Mouse (Mus musculus): ENCODE results near the gene Art2b. TPM values are rescaled to one million over a fixed set of nuclear protein-coding genes. Genes with fewer than 3 reads are reported as not detected.

Art2b gene
- total RNA-seq, 1 experiment: not detected

- in situ Hi-C loops (cut with MboI; ENCODE audit: low sequenced_read_pairs in 2 of 2, unreplicated experiment in 2 of 2): no loop called here
- H3K4me1 ChIP-seq (ENCODE audit: control insufficient read depth in 2 of 2, insufficient read depth in 2 of 2, low read length in 2 of 2, poor library complexity in 1 of 2): no peaks in the 10 kb centered on the region
These were observed 47.1 kb downstream of the Art2b start for GRCm38 (mm10) chr7:101538141-101538933.

GRCm38 (mm10) chr7:101537541-101537940 is 47.9 kb downstream of the Art2b start:
- no peak overlapping the region for H3K4me3 ChIP-seq (ENCODE audit: insufficient read depth in 1 of 2, low read depth in 1 of 2, low read length in 2 of 2, poor library complexity in 1 of 2, severe bottlenecking in 1 of 2)
- in situ Hi-C loops (cut with MboI; ENCODE audit: low sequenced_read_pairs in 2 of 2, unreplicated experiment in 2 of 2): no loop called here
- DNase-seq (ENCODE audit: low read depth, low spot score): no peak
- no peak overlapping the region for H3K9ac ChIP-seq (ENCODE audit: insufficient read depth, low read depth, low read length, poor library complexity, severe bottlenecking)
- no peaks in the 10 kb centered on the region for H3K9me3 ChIP-seq (ENCODE audit: control insufficient read depth, insufficient read depth, low read depth, low read length)
- no peaks in the 10 kb centered on the region for H3K4me1 ChIP-seq (ENCODE audit: control insufficient read depth in 2 of 2, insufficient read depth in 2 of 2, low read length in 2 of 2, poor library complexity in 1 of 2)
- H3K27ac ChIP-seq (ENCODE audit: insufficient read depth, low read depth, low read length, poor library complexity, severe bottlenecking): no peak overlapping the region
- no peaks in the 10 kb centered on the region for H3K36me3 ChIP-seq (ENCODE audit: control insufficient read depth, insufficient read depth, low read length, poor library complexity, severe bottlenecking)
- no peak for TF ChIP-seq ZNF384 (IDR thresholded peaks at IDR 0.05; ENCODE audit: low read depth, low read length)

More at GRCm38 (mm10) chr7:101538141-101538933, 47.1 kb downstream of the Art2b start:
- no peaks in the 10 kb centered on the region for H3K9me3 ChIP-seq (ENCODE audit: control insufficient read depth, insufficient read depth, low read depth, low read length)
- H3K9ac ChIP-seq (ENCODE audit: insufficient read depth, low read depth, low read length, poor library complexity, severe bottlenecking): no peak overlapping the region
- DNase-seq (ENCODE audit: low read depth, low spot score): peak; percentile 38
- H3K36me3 ChIP-seq (ENCODE audit: control insufficient read depth, insufficient read depth, low read length, poor library complexity, severe bottlenecking): no peaks in the 10 kb centered on the region
- H3K4me3 ChIP-seq (ENCODE audit: insufficient read depth in 1 of 2, low read depth in 1 of 2, low read length in 2 of 2, poor library complexity in 1 of 2, severe bottlenecking in 1 of 2): no peak overlapping the region
- H3K27ac ChIP-seq (ENCODE audit: insufficient read depth, low read depth, low read length, poor library complexity, severe bottlenecking): no peak overlapping the region
- no peak for TF ChIP-seq MAFK (IDR thresholded peaks at IDR 0.05; ENCODE audit: insufficient read depth, low read depth, low read length)
- TF ChIP-seq ZC3H11A (IDR thresholded peaks at IDR 0.05; ENCODE audit: borderline replicate concordance, low read depth, low read length): no peak
- no peak for TF ChIP-seq ZNF384 (IDR thresholded peaks at IDR 0.05; ENCODE audit: low read depth, low read length)
- TF ChIP-seq HCFC1 (IDR thresholded peaks at IDR 0.05; ENCODE audit: borderline replicate concordance, insufficient read depth, low read length): no peak
- no peak for TF ChIP-seq CHD2 (IDR thresholded peaks at IDR 0.05; ENCODE audit: low read depth, low read length)

DNA sequence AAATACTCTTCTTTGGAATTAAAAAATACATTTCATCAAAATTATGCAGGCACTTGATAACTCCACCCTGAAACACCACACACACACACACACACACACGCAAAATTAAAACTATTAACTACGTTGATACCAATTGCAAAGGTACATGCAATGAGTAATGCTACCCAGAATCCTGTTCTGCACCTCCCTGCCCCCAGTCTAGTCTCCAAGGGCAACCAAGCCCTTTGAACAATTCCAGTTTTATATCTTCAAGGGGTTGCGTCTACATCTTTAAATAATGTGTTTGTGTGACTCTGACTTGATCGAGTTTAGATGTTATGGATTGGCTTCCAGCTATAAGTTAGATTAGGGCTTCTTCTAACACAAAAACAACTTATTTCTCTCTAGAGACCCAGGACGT is 49.9 kb downstream of the Art2b start:
- Histone ChIP-seq H3K4me1 (ENCODE audit: control insufficient read depth in 2 of 2, insufficient read depth in 2 of 2, low read length in 2 of 2, poor library complexity in 1 of 2) (no peaks in the 10 kb centered on the region), H3K9ac (ENCODE audit: insufficient read depth, low read depth, low read length, poor library complexity, severe bottlenecking) (no peak overlapping the region), H3K36me3 (ENCODE audit: control insufficient read depth, insufficient read depth, low read length, poor library complexity, severe bottlenecking) (no peaks in the 10 kb centered on the region), H3K27ac (ENCODE audit: insufficient read depth, low read depth, low read length, poor library complexity, severe bottlenecking) (no peak overlapping the region), H3K4me3 (ENCODE audit: insufficient read depth in 1 of 2, low read depth in 1 of 2, low read length in 2 of 2, poor library complexity in 1 of 2, severe bottlenecking in 1 of 2) (no peak overlapping the region), H3K9me3 (ENCODE audit: control insufficient read depth, insufficient read depth, low read depth, low read length) (no peaks in the 10 kb centered on the region)
- no peak for TF ChIP-seq CHD2 (IDR thresholded peaks at IDR 0.05; ENCODE audit: low read depth, low read length)
- no peak for TF ChIP-seq HCFC1 (IDR thresholded peaks at IDR 0.05; ENCODE audit: borderline replicate concordance, insufficient read depth, low read length)
- no peak for TF ChIP-seq ZNF384 (IDR thresholded peaks at IDR 0.05; ENCODE audit: low read depth, low read length)
- no peak for TF ChIP-seq ZC3H11A (IDR thresholded peaks at IDR 0.05; ENCODE audit: borderline replicate concordance, low read depth, low read length)
- no peak for TF ChIP-seq MAFK (IDR thresholded peaks at IDR 0.05; ENCODE audit: insufficient read depth, low read depth, low read length)
- no peak for DNase-seq (ENCODE audit: low read depth, low spot score)
- in situ Hi-C loops (cut with MboI; ENCODE audit: low sequenced_read_pairs in 2 of 2, unreplicated experiment in 2 of 2): no loop called here

GRCm38 (mm10) chr7:101535102-101535501 is 50.3 kb downstream of the Art2b start:
- Histone ChIP-seq H3K4me1 (ENCODE audit: control insufficient read depth in 2 of 2, insufficient read depth in 2 of 2, low read length in 2 of 2, poor library complexity in 1 of 2) (no peaks in the 10 kb centered on the region), H3K27ac (ENCODE audit: insufficient read depth, low read depth, low read length, poor library complexity, severe bottlenecking) (no peak overlapping the region), H3K4me3 (ENCODE audit: insufficient read depth in 1 of 2, low read depth in 1 of 2, low read length in 2 of 2, poor library complexity in 1 of 2, severe bottlenecking in 1 of 2) (no peak overlapping the region), H3K9ac (ENCODE audit: insufficient read depth, low read depth, low read length, poor library complexity, severe bottlenecking) (no peak overlapping the region), H3K9me3 (ENCODE audit: control insufficient read depth, insufficient read depth, low read depth, low read length) (no peaks in the 10 kb centered on the region), H3K36me3 (ENCODE audit: control insufficient read depth, insufficient read depth, low read length, poor library complexity, severe bottlenecking) (no peaks in the 10 kb centered on the region)
- DNase-seq (ENCODE audit: low read depth, low spot score): no peak
- TF ChIP-seq ZC3H11A (IDR thresholded peaks at IDR 0.05; ENCODE audit: borderline replicate concordance, low read depth, low read length) (no peak), CHD2 (IDR thresholded peaks at IDR 0.05; ENCODE audit: low read depth, low read length) (no peak), MAFK (IDR thresholded peaks at IDR 0.05; ENCODE audit: insufficient read depth, low read depth, low read length) (no peak), HCFC1 (IDR thresholded peaks at IDR 0.05; ENCODE audit: borderline replicate concordance, insufficient read depth, low read length) (no peak), ZNF384 (IDR thresholded peaks at IDR 0.05; ENCODE audit: low read depth, low read length) (no peak)
- in situ Hi-C loops (cut with MboI; ENCODE audit: low sequenced_read_pairs in 2 of 2, unreplicated experiment in 2 of 2): no loop called here

DNA sequence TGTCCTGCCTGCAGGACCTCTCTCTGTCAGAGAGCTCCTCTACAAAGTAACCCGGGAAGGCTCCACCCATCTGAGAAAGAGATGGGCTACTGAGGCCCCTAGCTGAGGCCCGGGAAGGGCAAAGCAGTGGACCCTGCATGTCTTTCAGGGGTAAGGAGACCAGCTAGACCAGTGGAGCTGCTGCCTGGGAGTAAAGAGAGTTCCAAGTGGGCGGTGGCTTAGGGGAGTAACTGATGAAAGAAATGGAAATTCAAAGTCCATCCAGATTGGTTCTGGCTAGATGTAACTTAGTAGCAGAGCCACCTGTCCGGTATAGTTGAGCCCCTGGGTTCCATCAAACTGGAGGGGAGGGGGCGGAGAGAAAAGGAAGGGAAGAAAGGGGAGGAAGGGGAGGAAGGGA is 51.0 kb downstream of the Art2b start:
- Histone ChIP-seq H3K9ac (ENCODE audit: insufficient read depth, low read depth, low read length, poor library complexity, severe bottlenecking) (no peak overlapping the region), H3K27ac (ENCODE audit: insufficient read depth, low read depth, low read length, poor library complexity, severe bottlenecking) (no peak overlapping the region), H3K4me3 (ENCODE audit: insufficient read depth in 1 of 2, low read depth in 1 of 2, low read length in 2 of 2, poor library complexity in 1 of 2, severe bottlenecking in 1 of 2) (no peak overlapping the region), H3K36me3 (ENCODE audit: control insufficient read depth, insufficient read depth, low read length, poor library complexity, severe bottlenecking) (no peaks in the 10 kb centered on the region), H3K9me3 (ENCODE audit: control insufficient read depth, insufficient read depth, low read depth, low read length) (no peaks in the 10 kb centered on the region), H3K4me1 (ENCODE audit: control insufficient read depth in 2 of 2, insufficient read depth in 2 of 2, low read length in 2 of 2, poor library complexity in 1 of 2) (no peaks in the 10 kb centered on the region)
- no peak for DNase-seq (ENCODE audit: low read depth, low spot score)
- TF ChIP-seq ZC3H11A (IDR thresholded peaks at IDR 0.05; ENCODE audit: borderline replicate concordance, low read depth, low read length) (no peak), HCFC1 (IDR thresholded peaks at IDR 0.05; ENCODE audit: borderline replicate concordance, insufficient read depth, low read length) (no peak), MAFK (IDR thresholded peaks at IDR 0.05; ENCODE audit: insufficient read depth, low read depth, low read length) (no peak), CHD2 (IDR thresholded peaks at IDR 0.05; ENCODE audit: low read depth, low read length) (no peak), ZNF384 (IDR thresholded peaks at IDR 0.05; ENCODE audit: low read depth, low read length) (no peak)
- in situ Hi-C loops (cut with MboI; ENCODE audit: low sequenced_read_pairs in 2 of 2, unreplicated experiment in 2 of 2): no loop called here
